Mouse (Mus musculus) hindbrain, embryonic 16.5 days (tissue): ENCODE results near the gene Slc16a14. TPM values are rescaled to one million over a fixed set of nuclear protein-coding genes. Genes with fewer than 3 reads are reported as not detected.

Experiments
- ATAC-seq: fragments of 200-750 bp; cut with Nextera tagmentation; 2 replicates; pipeline ENCODE4 v1.8.0; 2017; ENCODE audit warnings: moderate TSS enrichment, moderate library complexity
- H3K27ac ChIP-seq: fragments of 300-500 bp; sonication (generic); 2 replicates; pipeline ENCODE4 v1.5.1; 2014; ENCODE audit warnings: low read depth, mild to moderate bottlenecking, control low read depth, low read length, moderate library complexity
- H3K27me3 ChIP-seq: fragments of 300-500 bp; sonication (generic); replicated peaks from 2 replicates; pipeline ENCODE4 v1.6.1; 2014; ENCODE audit warnings: low read length; ENCODE audit not compliant: control insufficient read depth, insufficient read depth
- H3K36me3 ChIP-seq: fragments of 300-500 bp; sonication (generic); 2 replicates; pipeline ENCODE4 v1.6.1; 2014; ENCODE audit warnings: mild to moderate bottlenecking, low read length, moderate library complexity, mixed read lengths; ENCODE audit not compliant: control insufficient read depth, insufficient read depth
- H3K4me1 ChIP-seq: fragments of 300-500 bp; sonication (generic); 2 replicates; pipeline ENCODE4 v1.6.1; 2014; ENCODE audit warnings: low read depth, low read length; ENCODE audit not compliant: control insufficient read depth, insufficient read depth
- H3K4me2 ChIP-seq: fragments of 300-500 bp; sonication (generic); 2 replicates; pipeline ENCODE4 v1.6.1; 2014; ENCODE audit warnings: mild to moderate bottlenecking, low read length, control low read depth, moderate library complexity
- H3K4me3 ChIP-seq: fragments of 300-500 bp; sonication (generic); 2 replicates; pipeline ENCODE4 v1.5.1; 2014; ENCODE audit warnings: mild to moderate bottlenecking, low read length, control low read depth, moderate library complexity
- H3K9ac ChIP-seq: fragments of 300-500 bp; sonication (generic); 2 replicates; pipeline ENCODE4 v1.6.1; 2014; ENCODE audit warnings: low read depth, mild to moderate bottlenecking, control low read depth, low read length, moderate library complexity
- H3K9me3 ChIP-seq: fragments of 300-500 bp; sonication (generic); 2 replicates; pipeline ENCODE4 v1.6.1; 2014; ENCODE audit warnings: mild to moderate bottlenecking, low read length, moderate library complexity; ENCODE audit not compliant: control insufficient read depth
- WGBS: fragments of 180-500 bp; shearing (Covaris S2); extraction: QIAGEN DNeasy Blood & Tissue Kit; methylation state at CpG from one replicate; pipeline ENCODE4 v1.1.7; 2014; 5-methylcytosine and 5-hydroxymethylcytosine counted together
- polyA plus RNA-seq: library from polyadenylated mRNA; unstranded; fragments of >200 nt; fragmentation: Nextera tagmentation; extraction: Ambion mirVana; gene quantifications from 2 replicates; pipeline ENCODE4 v1.2.1, GENCODE M21; 2015

The Slc16a14 gene
- polyA plus RNA-seq, 1 experiment from 2014 or later: 15.0 TPM

- ATAC-seq: no peak
- Histone ChIP-seq H3K27ac (no peak overlapping the region), H3K4me1 (no peaks in the 10 kb centered on the region), H3K36me3 (peaks cover 9% of the 10 kb centered on the region; the same call in 1 of the 2 replicates), H3K4me3 (no peak overlapping the region), H3K27me3 (no peaks in the 10 kb centered on the region), H3K9ac (no peak overlapping the region), H3K4me2 (no peak overlapping the region), H3K9me3 (no peaks in the 10 kb centered on the region)
- WGBS: 76% methylated on average over 2 of the region's 2 CpGs
Observed at GRCm38 (mm10) chr1:84923432-84923831, 11.5 kb downstream of the Slc16a14 start.

GRCm38 (mm10) chr1:84918865-84919264 is 16.1 kb downstream of the Slc16a14 start:
- H3K36me3 ChIP-seq: no peaks in the 10 kb centered on the region
- no peaks in the 10 kb centered on the region for H3K4me1 ChIP-seq
- no peak overlapping the region for H3K9ac ChIP-seq
- no peak overlapping the region for H3K27ac ChIP-seq
- H3K4me3 ChIP-seq: no peak overlapping the region
- no peaks in the 10 kb centered on the region for H3K9me3 ChIP-seq
- no peak overlapping the region for H3K4me2 ChIP-seq
- WGBS: 95% methylated on average over 3 of the region's 3 CpGs
- ATAC-seq: no peak
- no peaks in the 10 kb centered on the region for H3K27me3 ChIP-seq

- no peak overlapping the region for H3K27ac ChIP-seq
- 93% methylated on average over 4 of the region's 4 CpGs for WGBS
- peaks cover 2% of the 10 kb centered on the region; the same call in 1 of the 2 replicates for H3K9me3 ChIP-seq
- no peak overlapping the region for H3K4me3 ChIP-seq
- no peak overlapping the region for H3K4me2 ChIP-seq
- no peaks in the 10 kb centered on the region for H3K27me3 ChIP-seq
- peaks cover 12% of the 10 kb centered on the region; the same call in 1 of the 2 replicates for H3K36me3 ChIP-seq
- no peak overlapping the region for H3K9ac ChIP-seq
- ATAC-seq: no peak
- H3K4me1 ChIP-seq: no peaks in the 10 kb centered on the region
Observed at GRCm38 (mm10) chr1:84915010-84915409, 19.9 kb downstream of the Slc16a14 start.

GRCm38 (mm10) chr1:84912571-84912970 is 22.4 kb downstream of the Slc16a14 start:
- Histone ChIP-seq H3K9ac (no peak overlapping the region), H3K4me2 (no peak overlapping the region), H3K27me3 (no peaks in the 10 kb centered on the region), H3K36me3 (peaks cover 12% of the 10 kb centered on the region; the same call in 1 of the 2 replicates), H3K27ac (no peak overlapping the region), H3K4me3 (no peak overlapping the region), H3K9me3 (peaks cover 2% of the 10 kb centered on the region; the same call in 1 of the 2 replicates), H3K4me1 (no peaks in the 10 kb centered on the region)
- 97% methylated on average over 11 of the region's 11 CpGs for WGBS
- no peak for ATAC-seq

GRCm38 (mm10) chr1:84910177-84910804 is 24.6 kb downstream of the Slc16a14 start:
- 47% methylated on average over 8 of the region's 8 CpGs for WGBS
- Histone ChIP-seq H3K27ac (no peak overlapping the region), H3K9ac (no peak overlapping the region), H3K36me3 (peaks cover 12% of the 10 kb centered on the region; the same call in 1 of the 2 replicates), H3K4me2 (no peak overlapping the region), H3K9me3 (peaks cover 2% of the 10 kb centered on the region; the same call in 1 of the 2 replicates), H3K27me3 (no peaks in the 10 kb centered on the region), H3K4me1 (no peaks in the 10 kb centered on the region), H3K4me3 (no peak overlapping the region)
- no peak for ATAC-seq

- Histone ChIP-seq H3K27me3 (no peaks in the 10 kb centered on the region), H3K4me2 (no peak overlapping the region), H3K27ac (no peak overlapping the region), H3K9me3 (no peaks in the 10 kb centered on the region), H3K4me3 (no peak overlapping the region), H3K4me1 (no peaks in the 10 kb centered on the region), H3K9ac (no peak overlapping the region), H3K36me3 (no peaks in the 10 kb centered on the region)
- peak; percentile 58 for ATAC-seq
- WGBS: 69% methylated on average over 2 of the region's 2 CpGs
Observed at GRCm38 (mm10) chr1:84904467-84904866, 30.5 kb downstream of the Slc16a14 start.

- Histone ChIP-seq H3K4me3 (no peak overlapping the region), H3K27me3 (no peaks in the 10 kb centered on the region), H3K4me1 (no peaks in the 10 kb centered on the region), H3K4me2 (no peak overlapping the region), H3K36me3 (no peaks in the 10 kb centered on the region), H3K9me3 (0 out of 2 replicates have a peak, but pooled peaks cover 2% of the 10 kb centered on the region), H3K27ac (no peak overlapping the region), H3K9ac (no peak overlapping the region)
- 91% methylated on average over 6 of the region's 6 CpGs for WGBS
- no peak for ATAC-seq
Observed at GRCm38 (mm10) chr1:84899156-84899555, 35.8 kb downstream of the Slc16a14 start.

- Histone ChIP-seq H3K4me1 (no peaks in the 10 kb centered on the region), H3K4me3 (no peak overlapping the region), H3K9me3 (0 out of 2 replicates have a peak, but pooled peaks cover 2% of the 10 kb centered on the region), H3K4me2 (no peak overlapping the region), H3K27me3 (no peaks in the 10 kb centered on the region), H3K27ac (no peak overlapping the region), H3K9ac (no peak overlapping the region), H3K36me3 (no peaks in the 10 kb centered on the region)
- ATAC-seq: no peak
- 88% methylated on average over 6 of the region's 6 CpGs for WGBS
Observed at GRCm38 (mm10) chr1:84897364-84897763, 37.6 kb downstream of the Slc16a14 start.

GRCm38 (mm10) chr1:84891746-84892145 is 43.2 kb downstream of the Slc16a14 start:
- 93% methylated on average over 8 of the region's 9 CpGs for WGBS
- ATAC-seq: no peak

More at GRCm38 (mm10) chr1:84891746-84892145, 43.2 kb downstream of the Slc16a14 start:
- H3K4me1 ChIP-seq: no peaks in the 10 kb centered on the region; the same call in 1 of the 2 replicates
- no peak overlapping the region for H3K9ac ChIP-seq
- H3K27me3 ChIP-seq: no peaks in the 10 kb centered on the region
- no peak overlapping the region for H3K4me2 ChIP-seq
- no peak overlapping the region for H3K27ac ChIP-seq
- H3K9me3 ChIP-seq: 0 out of 2 replicates have a peak, but pooled peaks cover 2% of the 10 kb centered on the region
- no peaks in the 10 kb centered on the region for H3K36me3 ChIP-seq
- H3K4me3 ChIP-seq: no peak overlapping the region
